Mouse (Mus musculus): ENCODE data around the gene Gprc5c.

DNA sequence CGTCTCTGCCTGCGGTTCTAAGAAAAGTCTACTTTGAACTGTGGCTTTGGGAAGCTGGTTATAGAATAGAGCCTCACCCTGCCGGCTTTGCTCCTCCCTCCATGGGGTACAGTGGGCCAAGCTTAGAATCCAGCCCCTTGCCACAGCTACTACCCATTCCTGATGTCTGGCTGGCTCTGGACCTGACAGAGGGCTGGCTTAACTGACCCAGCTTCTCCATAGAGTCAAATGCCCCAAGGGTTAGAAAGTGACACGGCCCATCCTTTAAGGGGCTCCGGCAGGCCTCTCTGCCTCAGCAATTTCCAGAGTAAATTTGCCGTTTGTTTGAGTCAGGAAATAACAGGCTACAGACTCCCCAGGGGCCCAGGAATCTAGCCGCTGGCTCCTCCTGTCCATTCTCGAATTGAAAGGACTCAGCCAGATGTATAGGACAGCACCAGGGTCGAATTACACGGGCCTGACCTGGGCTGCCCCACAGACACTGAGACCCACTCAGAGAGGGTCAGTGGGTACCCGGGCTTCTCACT, 27.7 kb upstream of the Gprc5c start:
- TF ChIP-seq CTCF (IDR thresholded peaks at IDR 0.05; ENCODE audit: borderline replicate concordance, extremely low read depth, insufficient read depth, insufficient read length) (no peak), POLR2A (IDR thresholded peaks at IDR 0.05; ENCODE audit: borderline replicate concordance, extremely low read depth, insufficient read depth, insufficient read length, poor library complexity, severe bottlenecking) (no peak)
